Mouse (Mus musculus) layer of hippocampus, adult 18-20 months (tissue): ENCODE results near the gene Rin3. TPM values are rescaled to one million over a fixed set of nuclear protein-coding genes. Genes with fewer than 3 reads are reported as not detected.

Experiments used
- DNase-seq, 2 experiments: peaks; one replicate each; pipeline ENCODE4 v3.0.0; 2022; ENCODE audit warnings: low spot score in 2 of 2
- total RNA-seq, 2 experiments: library from RNA; stranded (reverse); gene quantifications; 2 replicates each; pipeline ENCODE4 v1.2.3; 2021

Rin3 gene
- total RNA-seq, 2 experiments from 2014 or later, result 3.0 to 3.3 TPM

GRCm38 (mm10) chr12:102369488-102370235 is 86.8 kb downstream of the Rin3 start:
- DNase-seq, result no peak

GRCm38 (mm10) chr12:102370931-102371500 is 88.2 kb downstream of the Rin3 start:
- no peak for DNase-seq

GRCm38 (mm10) chr12:102372322-102372721 is 89.5 kb downstream of the Rin3 start:
- DNase-seq, result no peak

GRCm38 (mm10) chr12:102382180-102382579 is 99.3 kb downstream of the Rin3 start:
- no peak for DNase-seq

- no peak for DNase-seq
These were observed 100.4 kb downstream of the Rin3 start for GRCm38 (mm10) chr12:102383288-102383687.

GRCm38 (mm10) chr12:102384819-102385218 is 102.0 kb downstream of the Rin3 start:
- DNase-seq, result peak; percentile 25 to 74

GRCm38 (mm10) chr12:102387219-102387917 is 104.5 kb downstream of the Rin3 start:
- peak; percentile 80 to 94 for DNase-seq

- no peak for DNase-seq
These were observed 107.2 kb downstream of the Rin3 start for GRCm38 (mm10) chr12:102390042-102390441.

GRCm38 (mm10) chr12:102391109-102391508 is 108.3 kb downstream of the Rin3 start:
- no peak for DNase-seq

GRCm38 (mm10) chr12:102391982-102392381 is 109.1 kb downstream of the Rin3 start:
- DNase-seq, result no peak

- no peak for DNase-seq
These were observed 111.6 kb downstream of the Rin3 start for GRCm38 (mm10) chr12:102394496-102394895.

GRCm38 (mm10) chr12:102395537-102395936 is 112.7 kb downstream of the Rin3 start:
- DNase-seq, result no peak

- DNase-seq, result no peak
These were observed 113.4 kb downstream of the Rin3 start for GRCm38 (mm10) chr12:102395998-102396991.

GRCm38 (mm10) chr12:102398588-102398987 is 115.7 kb downstream of the Rin3 start:
- DNase-seq, result no peak

- no peak for DNase-seq
These were observed 130.3 kb downstream of the Rin3 start for GRCm38 (mm10) chr12:102413171-102413570.

- DNase-seq, result no peak
These were observed 131.8 kb downstream of the Rin3 start for GRCm38 (mm10) chr12:102414686-102415085.

- DNase-seq, result no peak
These were observed 133.6 kb downstream of the Rin3 start for GRCm38 (mm10) chr12:102416391-102416837.

GRCm38 (mm10) chr12:102416955-102417510 is 134.2 kb downstream of the Rin3 start:
- no peak for DNase-seq

- DNase-seq, result no peak
These were observed 134.9 kb downstream of the Rin3 start for GRCm38 (mm10) chr12:102417701-102418100.

- no peak for DNase-seq
These were observed 136.7 kb downstream of the Rin3 start for GRCm38 (mm10) chr12:102419544-102419943.
